Mouse (Mus musculus) heart, adult 2 months (tissue): ENCODE results near the gene Gabra5.

Source experiments
- CTCF ChIP-seq: fragments of 200-600 bp; IDR thresholded peaks from 2 replicates; pipeline ENCODE4 v1.8.1; 2022; ENCODE audit warnings: antibody characterized with exemption, mild to moderate bottlenecking, moderate library complexity
- EP300 ChIP-seq: fragments of 200-500 bp; IDR thresholded peaks from 2 replicates; pipeline ENCODE4 v1.6.1; 2011; ENCODE audit warnings: low read depth, low read length, control low read depth; ENCODE audit not compliant: insufficient read depth
- POLR2A ChIP-seq: fragments of 200-500 bp; IDR thresholded peaks from 2 replicates; pipeline ENCODE4 v1.6.1; 2011; ENCODE audit warnings: mild to moderate bottlenecking, low read depth, low read length, control low read depth; ENCODE audit not compliant: insufficient read depth

DNA sequence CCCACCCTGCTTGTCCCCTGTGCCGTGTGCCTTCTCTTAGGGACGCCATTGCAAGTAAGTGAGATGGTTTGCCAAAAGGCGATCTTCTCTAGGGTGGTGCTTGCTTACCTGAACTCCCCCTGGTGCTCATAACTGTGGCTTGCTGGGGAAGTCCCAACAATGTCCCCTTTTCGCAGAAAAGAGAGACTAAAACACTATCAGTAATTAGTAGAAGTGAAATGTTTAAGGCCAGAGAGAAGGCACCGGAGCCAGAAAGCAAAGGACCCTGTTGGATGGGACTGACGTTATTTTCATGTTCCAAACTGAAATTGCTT lies 122.6 kb downstream of the Gabra5 start:
- no peak for TF ChIP-seq EP300
- TF ChIP-seq CTCF, result no peak
- TF ChIP-seq POLR2A, result no peak
